ENCODE assay signal across 7 mouse cellular contexts in the genomic region with DNA sequence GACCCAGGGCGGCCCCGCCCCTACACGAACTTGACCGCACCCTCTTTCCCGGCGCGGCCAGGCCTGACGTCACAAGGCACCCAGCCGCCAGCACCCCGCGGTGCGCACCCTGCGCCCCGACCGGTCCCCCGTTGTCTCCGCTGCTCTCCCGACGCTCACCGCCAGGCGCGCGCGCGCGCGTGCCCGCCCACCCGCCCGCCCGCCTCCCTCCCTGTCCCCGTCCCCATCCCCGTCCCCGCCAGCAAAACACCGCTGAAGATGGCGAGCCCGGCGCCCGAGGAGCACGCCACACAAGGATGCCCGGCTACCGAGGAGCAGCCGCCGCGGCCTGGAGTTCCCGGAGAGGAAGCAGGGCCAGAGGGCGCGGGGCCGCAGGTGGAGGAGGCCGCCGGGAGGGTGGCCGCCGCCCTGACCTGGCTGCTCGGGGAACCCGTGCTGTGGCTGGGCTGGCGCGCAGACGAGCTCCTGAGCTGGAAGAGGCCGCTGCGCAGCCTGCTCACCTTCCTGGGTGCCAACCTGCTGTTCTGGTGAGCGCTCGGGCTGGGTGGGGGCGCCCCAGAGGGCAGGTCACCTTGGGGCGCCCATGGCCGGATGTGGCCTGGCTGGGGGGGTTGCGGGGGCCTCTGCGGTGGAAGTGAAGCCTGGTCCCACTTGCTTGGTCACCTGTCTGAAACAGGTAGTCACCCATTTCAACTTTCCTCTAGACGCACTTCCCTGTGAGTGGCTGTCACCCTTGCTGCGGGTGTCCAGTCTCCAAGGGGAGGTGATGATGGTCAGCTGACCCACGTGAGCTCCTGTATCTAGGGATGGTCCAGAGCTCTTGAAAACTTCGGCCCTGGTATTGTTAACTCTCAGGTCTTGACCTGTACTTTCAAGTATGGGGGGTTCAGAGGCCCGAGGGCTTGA. TPM values are rescaled to one million over a fixed set of nuclear protein-coding genes. Genes with fewer than 3 reads are reported as not detected.
A peak's percentile ranks its signal among the peaks of the same experiment; 100 is the strongest.
DNase-seq lines count a peak whose midpoint lies in the region; ATAC-seq and TF ChIP-seq lines count a peak whose summit lies in the region.

A gene (plus strand): TSS at position 95 of the 906 bp plus-strand sequence.

- 0 out of 2 replicates have a peak, but pooled peaks cover 12% of the 10 kb centered on the region for H3K27me3 ChIP-seq in embryonic facial prominence, embryonic 15.5 days
- H3K27me3 ChIP-seq in heart, embryonic 11.5 days (ENCODE audit: control insufficient read depth, insufficient read depth, low read length): peaks cover 19% of the 10 kb centered on the region; the same call in 1 of the 2 replicates
- peaks cover 22% of the 10 kb centered on the region for H3K27me3 ChIP-seq in kidney, embryonic 15.5 days
- H3K27me3 ChIP-seq in liver, embryonic 11.5 days (replicated peaks; ENCODE audit: control insufficient read depth, insufficient read depth, low read length): peaks cover 32% of the 10 kb centered on the region

- no peaks in the 10 kb centered on the region for H3K9me3 ChIP-seq in embryonic facial prominence, embryonic 15.5 days (replicated peaks)
- H3K9me3 ChIP-seq in heart, embryonic 11.5 days (replicated peaks; ENCODE audit: control insufficient read depth, low read length): no peaks in the 10 kb centered on the region
- H3K9me3 ChIP-seq in kidney, embryonic 15.5 days (replicated peaks): no peaks in the 10 kb centered on the region
- no peaks in the 10 kb centered on the region for H3K9me3 ChIP-seq in liver, embryonic 11.5 days (ENCODE audit: control insufficient read depth, low read length)

- peak within 1 kb of the TSS; percentile 45 for H3K9ac ChIP-seq in embryonic facial prominence, embryonic 15.5 days
- peak within 1 kb of the TSS; percentile 79 for H3K9ac ChIP-seq in heart, embryonic 11.5 days (ENCODE audit: low read depth, low read length)
- peak within 1 kb of the TSS; percentile 53 for H3K9ac ChIP-seq in kidney, embryonic 15.5 days
- H3K9ac ChIP-seq in liver, embryonic 11.5 days (ENCODE audit: low read depth, low read length): no peak within 1 kb of the TSS

- no peak for TF ChIP-seq POLR2A in bone marrow macrophage, adult 2 months (IDR thresholded peaks at IDR 0.05; ENCODE audit: borderline replicate concordance, low read depth, low read length)

- peak; percentile 44 for DNase-seq in liver, embryonic 11.5 days (ENCODE audit: low spot score)
- DNase-seq in spleen, postnatal 14 days (ENCODE audit: low spot score in 2 of 2): peak; percentile 69 to 73

- no peaks in the 10 kb centered on the region for H3K36me3 ChIP-seq in embryonic facial prominence, embryonic 15.5 days
- H3K36me3 ChIP-seq in heart, embryonic 11.5 days (ENCODE audit: control insufficient read depth, insufficient read depth, low read length): no peaks in the 10 kb centered on the region
- no peaks in the 10 kb centered on the region for H3K36me3 ChIP-seq in kidney, embryonic 15.5 days
- H3K36me3 ChIP-seq in liver, embryonic 11.5 days (ENCODE audit: control insufficient read depth, insufficient read depth, low read length): no peaks in the 10 kb centered on the region

- WGBS in embryonic facial prominence, embryonic 15.5 days: under 1% methylated on average over 66 of the region's 72 CpGs
- WGBS in heart, embryonic 11.5 days (ENCODE audit: insufficient replicate concordance): 1% methylated on average over 45 of the region's 72 CpGs
- WGBS in kidney, embryonic 15.5 days: under 1% methylated on average over 71 of the region's 72 CpGs
- 1% methylated on average over 69 of the region's 72 CpGs for WGBS in liver, embryonic 11.5 days

- no peak for TF ChIP-seq CTCF in bone marrow macrophage, adult 2 months (IDR thresholded peaks at IDR 0.05; ENCODE audit: low read depth, low read length)

- peak within 1 kb of the TSS; percentile 96 for H3K4me2 ChIP-seq in embryonic facial prominence, embryonic 15.5 days (replicated peaks)
- peak within 1 kb of the TSS; percentile 91 for H3K4me2 ChIP-seq in heart, embryonic 11.5 days
- peak within 1 kb of the TSS; percentile 81 for H3K4me2 ChIP-seq in kidney, embryonic 15.5 days
- peak within 1 kb of the TSS; percentile 91 for H3K4me2 ChIP-seq in liver, embryonic 11.5 days

- peaks cover 26% of the 10 kb centered on the region for H3K4me1 ChIP-seq in bone marrow macrophage, adult 2 months (ENCODE audit: control insufficient read depth, insufficient read depth, low read length)
- H3K4me1 ChIP-seq in embryonic facial prominence, embryonic 15.5 days: peaks cover 18% of the 10 kb centered on the region
- H3K4me1 ChIP-seq in heart, embryonic 11.5 days (ENCODE audit: control insufficient read depth, insufficient read depth, low read length): no peaks in the 10 kb centered on the region
- H3K4me1 ChIP-seq in kidney, embryonic 15.5 days: peaks cover 11% of the 10 kb centered on the region
- H3K4me1 ChIP-seq in liver, embryonic 11.5 days (replicated peaks; ENCODE audit: control insufficient read depth, insufficient read depth, low read length): no peaks in the 10 kb centered on the region

- peak within 1 kb of the TSS; percentile 28 for H3K27ac ChIP-seq in bone marrow macrophage, adult 2 months (ENCODE audit: insufficient read depth, low read depth, low read length)
- H3K27ac ChIP-seq in embryonic facial prominence, embryonic 15.5 days (replicated peaks): peak within 1 kb of the TSS; percentile 66; the same call in 1 of the 2 replicates
- no peak within 1 kb of the TSS for H3K27ac ChIP-seq in heart, embryonic 11.5 days (ENCODE audit: low read depth, low read length)
- peak within 1 kb of the TSS; percentile 66 for H3K27ac ChIP-seq in kidney, embryonic 15.5 days
- H3K27ac ChIP-seq in liver, embryonic 11.5 days (ENCODE audit: low read depth, low read length): no peak within 1 kb of the TSS

- ATAC-seq in embryonic facial prominence, embryonic 15.5 days (ENCODE audit: insufficient number of reproducible peaks, low FRiP score, low TSS enrichment, low read depth): peak; percentile 81
- peak; percentile 74 for ATAC-seq in heart, embryonic 11.5 days (replicated peaks; ENCODE audit: insufficient number of reproducible peaks, low FRiP score, low TSS enrichment)
- peak; percentile 86 for ATAC-seq in kidney, embryonic 15.5 days (replicated peaks; ENCODE audit: low FRiP score)
- ATAC-seq in liver, embryonic 11.5 days (replicated peaks; ENCODE audit: low FRiP score): peak; percentile 76
- peak; percentile 90 for ATAC-seq in monocyte, adult 5-6 weeks (replicated peaks; ENCODE audit: insufficient number of reproducible peaks, low FRiP score, low TSS enrichment, poor library complexity, severe bottlenecking)

- H3K4me3 ChIP-seq in bone marrow macrophage, adult 2 months (ENCODE audit: insufficient read depth, low read length): peak within 1 kb of the TSS; percentile 87
- H3K4me3 ChIP-seq in embryonic facial prominence, embryonic 15.5 days (replicated peaks): peak within 1 kb of the TSS; percentile 77
- H3K4me3 ChIP-seq in heart, embryonic 11.5 days (ENCODE audit: low read depth, low read length): peak within 1 kb of the TSS; percentile 73
- H3K4me3 ChIP-seq in kidney, embryonic 15.5 days (replicated peaks): peak within 1 kb of the TSS; percentile 60
- peak within 1 kb of the TSS; percentile 62 for H3K4me3 ChIP-seq in liver, embryonic 11.5 days (ENCODE audit: low read depth, low read length)

RNA-seq across cellular contexts. Expression of the gene that starts here (rescaled TPM):
- polyA plus RNA-seq in bone marrow macrophage, adult 2 months (2012; ENCODE audit: insufficient read depth, insufficient read length, missing spikeins): 48.4 and 49.7 TPM in 2 replicates
- 11.0 and 14.6 TPM in 2 replicates for polyA plus RNA-seq in embryonic facial prominence, embryonic 15.5 days (2015; fragmentation: Nextera tagmentation; extraction: Ambion mirVana)
- 47.2 and 48.4 TPM in 2 replicates for polyA plus RNA-seq in heart, embryonic 11.5 days (2014; fragmentation: Nextera tagmentation; extraction: Ambion mirVana)
- 15.9 and 16.1 TPM in 2 replicates for polyA plus RNA-seq in kidney, embryonic 15.5 days (2015; fragmentation: Nextera tagmentation; extraction: Ambion mirVana)
- 1.2 and 1.3 TPM in 2 replicates for polyA plus RNA-seq in liver, embryonic 11.5 days (2014; fragmentation: Nextera tagmentation; extraction: Ambion mirVana)
- total RNA-seq in monocyte, adult 5-6 weeks (2017): 90.8 to 132 TPM (median 114 TPM) in 3 replicates

Comparison
In these comparisons a context has a peak if more than half of its experiments do, and no peak if none do; other contexts are left out.
1. H3K27ac ChIP-seq: peak in bone marrow macrophage, adult 2 months (single experiment), embryonic facial prominence, embryonic 15.5 days (single experiment) and kidney, embryonic 15.5 days (single experiment); none in heart, embryonic 11.5 days (single experiment) and liver, embryonic 11.5 days (single experiment).
2. Peak in every context shown above with its lines, with median percentiles within 50 percentile points of each other: H3K4me3 ChIP-seq, ATAC-seq and H3K4me2 ChIP-seq.